Mouse (Mus musculus): ENCODE results near the gene Taf10. TPM values are rescaled to one million over a fixed set of nuclear protein-coding genes. Genes with fewer than 3 reads are reported as not detected.
"Not testable (repeated sequence)": the region's sequence is repeated elsewhere in the genome, so short reads cannot be mapped to it uniquely, and the experiment has no call there.

Taf10 gene
- total RNA-seq, 2 experiments from 2014 or later = 122 to 125 TPM

DNA sequence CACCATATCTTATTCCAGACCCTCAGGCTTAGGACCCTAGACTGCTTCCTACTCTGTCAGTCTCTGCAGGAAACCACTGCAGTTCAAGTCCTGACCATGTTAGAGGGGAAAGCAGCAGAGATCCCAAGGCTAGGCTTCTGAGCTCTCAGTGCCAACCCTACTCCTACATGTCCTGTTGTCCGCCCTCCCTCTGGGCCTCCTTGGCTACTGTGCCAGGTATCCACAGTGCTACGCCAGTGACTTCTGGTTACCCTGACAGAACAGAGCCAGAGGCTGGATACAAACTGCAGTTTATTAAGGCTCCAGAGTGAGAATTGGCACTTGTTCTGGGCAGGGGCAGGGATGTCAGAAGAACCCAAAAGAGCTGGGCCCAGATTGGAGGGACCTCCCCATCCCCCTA lies 8.6 kb upstream of the Taf10 start:
- DNase-seq = no peak

DNA sequence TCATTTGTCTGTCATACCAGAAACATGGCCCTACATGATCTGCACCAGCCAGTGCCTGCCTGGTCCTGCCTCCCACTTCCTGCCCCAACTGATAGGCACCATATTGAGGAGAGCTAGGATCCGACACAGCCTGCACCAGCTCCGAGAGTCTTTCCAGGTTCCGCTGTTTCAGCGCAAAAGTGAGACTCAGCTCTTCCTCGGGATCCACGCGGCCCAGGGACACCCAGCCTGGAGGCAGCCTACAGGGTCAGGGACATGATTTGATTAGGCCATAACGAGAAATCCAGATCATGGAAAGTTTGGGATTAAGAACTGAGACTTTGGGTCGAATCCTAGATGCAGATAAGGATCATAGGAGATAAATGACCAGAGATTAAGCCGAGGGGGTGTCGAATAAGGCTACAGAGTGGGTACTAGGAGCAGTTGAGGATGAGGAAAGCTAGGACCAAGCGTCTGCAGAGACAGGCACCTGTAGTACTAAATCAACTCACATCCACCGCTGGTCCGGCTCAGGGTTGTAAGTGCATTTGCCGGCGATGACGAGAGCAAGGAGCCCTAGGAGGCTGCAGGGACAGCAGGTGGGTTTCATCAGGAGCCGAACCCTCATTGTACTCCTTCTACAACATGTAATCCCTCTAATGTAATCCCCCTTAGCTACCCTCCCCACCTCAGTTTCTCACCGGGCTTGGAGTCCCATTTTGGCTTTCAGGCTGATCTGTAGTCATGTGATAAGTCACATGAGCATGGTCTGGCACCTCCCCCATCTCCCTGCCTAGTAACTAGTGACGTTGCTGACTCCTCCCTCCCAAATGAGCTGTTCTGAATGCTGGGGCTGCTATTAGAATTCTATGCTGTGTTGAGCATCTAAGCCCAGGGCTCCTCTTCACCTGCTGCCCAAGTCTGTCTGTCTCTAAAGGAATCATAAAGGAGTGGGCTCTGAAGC lies 7.6 kb upstream of the Taf10 start, which contains the start of gene Tpp1:
TSS of gene Tpp1 (minus strand) at position 745 of the 943 bp plus-strand sequence.
- peak; percentile 93 for DNase-seq

DNA sequence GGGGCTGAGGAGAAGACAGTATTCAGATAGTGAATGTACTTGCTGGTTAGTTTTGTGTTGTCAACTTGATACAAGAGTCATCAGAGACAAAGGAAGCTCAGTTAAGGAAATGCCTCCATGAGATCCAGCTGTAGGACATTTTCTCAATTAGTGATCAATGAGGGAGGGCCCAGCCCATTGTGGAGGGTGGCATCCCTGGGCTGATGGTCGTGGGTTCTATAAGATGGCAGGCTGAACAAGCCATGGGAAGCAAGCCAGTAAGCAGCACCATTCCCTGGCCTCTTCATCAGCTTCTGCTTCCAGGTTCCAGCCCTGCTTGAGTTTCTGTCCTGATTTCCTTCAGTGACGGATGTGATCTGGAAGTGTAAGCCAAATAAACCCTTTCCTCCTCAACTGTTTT lies 3.6 kb upstream of the Taf10 start:
- no peak for DNase-seq

DNA sequence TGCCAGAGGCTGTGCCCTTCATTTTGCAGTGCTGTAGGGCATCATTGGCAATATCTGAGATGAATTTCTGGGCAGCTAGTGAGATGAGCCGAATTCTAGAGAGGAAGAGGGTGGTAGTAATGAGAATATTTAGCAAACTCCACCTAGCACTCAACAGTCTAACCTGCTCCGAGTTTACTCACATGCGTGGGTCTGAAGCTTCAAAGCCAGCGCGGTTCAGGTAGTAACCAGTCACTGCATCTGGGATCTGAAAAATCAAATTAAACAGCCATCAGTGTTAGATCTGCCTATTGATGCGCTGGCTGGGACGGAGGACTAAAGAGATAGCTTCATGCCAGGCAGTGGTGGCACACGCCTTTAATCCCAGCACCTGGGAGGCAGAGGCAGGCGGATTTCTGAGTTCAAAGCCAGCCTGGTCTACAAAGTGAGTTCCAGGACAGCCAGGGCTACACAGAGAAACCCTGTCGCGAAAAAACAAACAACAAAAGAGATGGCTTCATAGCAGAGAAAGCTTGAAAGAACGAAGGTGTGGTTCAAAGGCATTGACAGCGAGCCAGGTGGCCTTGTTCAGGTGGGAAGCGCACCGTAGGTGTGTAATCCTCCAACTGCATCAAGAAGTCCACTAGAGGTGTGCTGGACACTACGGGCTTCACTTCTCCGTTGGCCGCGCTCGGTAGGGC lies 775 bp downstream of the Taf10 start:
- DNase-seq = not testable (repeated sequence)

DNA sequence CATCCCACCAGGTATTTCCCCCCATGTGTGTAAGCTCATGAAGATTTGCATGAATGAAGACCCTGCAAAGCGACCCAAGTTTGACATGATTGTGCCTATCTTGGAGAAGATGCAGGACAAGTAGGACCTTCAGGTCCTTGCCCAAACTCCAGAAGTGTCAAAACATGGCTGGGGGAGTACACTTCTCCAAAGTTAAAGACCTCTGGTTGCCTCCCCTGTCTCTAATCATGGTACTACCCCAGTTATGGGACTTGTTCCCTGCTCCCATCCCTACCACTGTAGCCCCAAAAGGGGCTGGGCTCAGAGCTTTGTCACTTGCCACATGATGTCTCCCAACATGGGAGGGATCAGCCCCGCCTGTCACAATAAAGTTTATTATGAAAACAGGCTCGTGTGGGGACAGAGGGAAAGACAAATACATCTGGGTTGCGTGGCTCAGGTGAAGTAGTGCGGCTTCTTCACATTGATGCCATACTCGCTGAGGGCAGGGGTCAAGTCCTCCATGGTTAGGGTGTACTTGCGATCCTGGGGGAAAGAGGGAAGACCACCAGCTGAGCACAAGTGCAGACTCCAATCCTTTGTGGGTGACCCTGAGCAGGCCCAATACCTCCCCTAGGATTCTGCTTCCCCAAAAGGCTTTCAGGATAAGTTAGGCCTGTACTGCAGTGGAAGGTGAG lies 1.5 kb downstream of the Taf10 start:
- DNase-seq = not testable (repeated sequence)

DNA sequence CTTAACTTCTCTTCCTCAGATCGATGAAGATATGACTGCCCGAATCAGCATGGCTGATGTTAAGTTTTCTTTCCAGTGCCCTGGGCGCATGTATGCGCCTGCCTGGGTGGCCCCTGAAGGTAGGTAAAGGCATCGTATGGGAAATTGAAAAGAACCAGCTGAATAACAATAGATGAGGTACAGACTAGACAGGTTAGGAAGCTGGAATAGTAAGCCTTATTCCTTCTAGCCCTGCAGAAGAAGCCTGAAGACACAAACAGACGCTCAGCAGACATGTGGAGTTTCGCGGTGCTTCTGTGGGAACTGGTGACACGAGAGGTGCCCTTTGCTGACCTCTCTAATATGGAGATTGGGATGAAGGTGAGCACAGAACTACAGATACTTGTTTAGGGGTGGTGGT lies 2.2 kb downstream of the Taf10 start:
- DNase-seq = no peak

DNA sequence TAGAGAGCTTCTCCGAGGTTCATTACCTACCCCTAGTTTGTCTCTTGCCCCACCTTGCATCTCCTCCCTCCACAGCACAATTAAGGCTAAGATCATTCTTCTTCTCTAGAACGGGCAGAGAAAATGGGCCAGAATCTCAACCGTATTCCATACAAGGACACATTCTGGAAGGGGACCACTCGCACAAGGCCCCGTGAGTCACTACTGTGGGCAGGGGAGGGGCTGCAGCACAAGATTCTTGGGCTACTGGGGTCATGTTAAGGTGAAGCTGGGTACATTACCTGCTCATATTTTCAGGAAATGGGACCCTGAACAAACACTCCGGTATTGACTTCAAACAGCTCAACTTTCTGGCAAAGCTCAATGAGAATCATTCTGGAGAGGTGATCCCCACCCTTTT lies 3.3 kb downstream of the Taf10 start:
- no peak for DNase-seq

DNA sequence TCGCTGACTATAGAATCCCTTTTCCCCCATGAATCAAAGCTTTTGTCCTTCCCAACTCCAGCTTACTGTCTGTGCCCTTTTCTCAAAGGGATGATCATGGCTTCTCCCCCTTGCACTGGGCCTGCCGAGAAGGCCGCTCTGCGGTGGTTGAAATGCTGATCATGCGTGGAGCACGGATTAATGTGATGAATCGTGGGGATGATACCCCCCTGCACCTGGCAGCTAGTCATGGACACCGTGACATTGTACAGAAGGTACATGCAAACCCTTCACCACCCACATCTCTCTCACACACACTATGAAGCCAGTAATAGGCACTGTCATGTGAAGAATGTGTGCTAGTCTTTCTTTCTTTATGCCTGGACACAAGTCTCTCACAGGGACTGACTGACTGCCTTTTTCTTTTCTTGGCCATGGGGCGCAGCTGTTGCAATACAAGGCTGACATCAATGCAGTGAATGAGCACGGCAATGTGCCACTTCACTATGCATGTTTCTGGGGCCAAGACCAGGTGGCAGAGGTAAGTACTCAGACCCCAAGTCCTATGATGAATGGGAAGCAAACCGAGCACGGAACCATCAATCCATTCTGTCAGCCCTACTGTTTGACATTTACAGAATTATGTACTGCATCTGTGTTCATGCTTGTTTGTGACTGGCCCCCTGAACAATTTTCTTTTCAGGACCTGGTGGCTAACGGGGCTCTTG lies 3.9 kb downstream of the Taf10 start:
- no peak for DNase-seq

DNA sequence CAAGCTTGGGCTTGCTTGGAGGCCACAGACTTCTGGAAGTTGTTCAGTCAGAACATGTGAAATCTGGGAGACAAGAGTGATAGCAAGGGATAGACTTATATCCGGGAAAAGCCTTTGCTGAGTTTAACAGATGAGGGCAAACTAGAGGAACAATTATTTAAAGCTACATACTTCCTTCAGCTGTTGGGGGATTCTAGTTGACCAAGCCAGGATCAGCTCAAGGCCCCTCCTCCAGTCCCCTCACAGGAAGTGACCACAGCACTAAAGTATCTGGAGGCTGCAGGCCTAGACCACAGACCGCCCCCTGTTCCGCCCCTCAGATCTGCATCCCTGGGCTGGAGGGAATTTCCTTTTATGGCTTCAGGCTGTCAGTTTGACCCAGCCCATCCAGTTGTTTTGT lies 5.2 kb downstream of the Taf10 start:
- DNase-seq = peak; percentile 81

DNA sequence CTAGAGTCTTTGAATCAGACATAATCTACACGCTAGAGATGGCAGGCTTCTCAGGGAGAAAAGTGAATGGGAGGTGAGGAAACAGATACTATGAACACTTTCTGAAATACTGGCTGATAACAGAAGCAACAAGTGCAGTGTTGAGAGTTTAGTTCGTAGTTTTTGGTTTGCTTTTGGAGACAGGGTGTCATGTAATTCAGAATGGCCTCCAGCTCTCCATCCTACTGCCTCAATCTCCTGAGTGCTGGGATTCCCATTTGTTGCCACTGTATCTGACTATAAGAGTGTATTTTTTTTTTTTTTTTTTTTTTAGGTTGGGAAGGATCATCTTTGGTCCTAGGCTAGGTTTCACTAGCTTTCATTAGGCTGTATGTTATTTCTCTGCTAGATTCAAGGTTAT lies 5.9 kb downstream of the Taf10 start:
- no peak for DNase-seq

DNA sequence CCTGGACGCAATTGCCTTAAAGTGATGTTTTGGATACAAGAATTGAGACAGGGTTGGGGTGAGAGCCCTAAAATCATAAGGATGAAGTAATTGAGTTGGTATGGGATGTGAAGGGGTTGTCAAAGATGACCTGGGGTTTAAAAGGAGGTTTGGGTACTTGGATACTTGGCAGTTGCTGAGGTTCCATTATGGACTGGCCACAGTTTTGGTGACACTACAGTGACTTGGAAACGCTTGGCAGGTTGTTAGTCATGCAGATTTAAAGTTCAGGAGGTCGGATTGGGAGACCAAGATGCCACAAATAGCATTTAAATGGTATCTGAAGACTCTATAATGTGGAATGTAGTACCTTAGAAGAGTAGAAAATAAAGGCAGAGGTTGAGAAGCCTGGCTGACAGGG lies 6.5 kb downstream of the Taf10 start:
- DNase-seq = no peak

DNA sequence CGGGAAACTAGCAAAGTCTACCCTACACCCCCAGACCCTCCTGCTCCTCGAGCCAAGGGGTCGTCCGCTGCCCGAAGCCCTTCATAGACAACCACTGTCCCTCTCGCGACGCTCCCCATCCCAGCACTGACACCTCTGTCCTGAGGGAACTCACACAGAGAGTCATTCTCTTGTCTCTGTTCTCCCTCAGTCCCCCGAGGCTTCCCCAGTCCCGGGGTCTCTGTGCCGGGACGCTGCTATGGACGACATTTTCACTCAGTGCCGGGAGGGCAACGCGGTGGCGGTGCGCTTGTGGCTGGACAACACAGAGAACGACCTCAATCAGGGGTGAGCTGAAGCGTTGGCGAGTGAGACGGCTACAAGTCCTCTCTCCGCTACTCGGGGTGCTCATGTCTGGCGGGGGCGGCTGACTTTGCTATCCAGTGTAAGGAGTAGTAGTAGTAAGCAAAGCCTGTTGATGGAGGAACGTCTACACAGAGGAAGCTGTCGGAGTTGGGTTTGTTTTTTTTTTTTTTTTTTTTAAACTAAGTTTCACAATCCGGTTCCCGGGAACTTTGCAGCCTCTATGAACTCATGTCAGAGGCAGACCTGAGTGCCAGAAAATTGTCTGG lies 7.1 kb downstream of the Taf10 start, which contains the start of gene Rrp8:
TSS of gene Rrp8 (minus strand) at position 475 of the 611 bp plus-strand sequence.
- DNase-seq = peak; percentile 61

DNA sequence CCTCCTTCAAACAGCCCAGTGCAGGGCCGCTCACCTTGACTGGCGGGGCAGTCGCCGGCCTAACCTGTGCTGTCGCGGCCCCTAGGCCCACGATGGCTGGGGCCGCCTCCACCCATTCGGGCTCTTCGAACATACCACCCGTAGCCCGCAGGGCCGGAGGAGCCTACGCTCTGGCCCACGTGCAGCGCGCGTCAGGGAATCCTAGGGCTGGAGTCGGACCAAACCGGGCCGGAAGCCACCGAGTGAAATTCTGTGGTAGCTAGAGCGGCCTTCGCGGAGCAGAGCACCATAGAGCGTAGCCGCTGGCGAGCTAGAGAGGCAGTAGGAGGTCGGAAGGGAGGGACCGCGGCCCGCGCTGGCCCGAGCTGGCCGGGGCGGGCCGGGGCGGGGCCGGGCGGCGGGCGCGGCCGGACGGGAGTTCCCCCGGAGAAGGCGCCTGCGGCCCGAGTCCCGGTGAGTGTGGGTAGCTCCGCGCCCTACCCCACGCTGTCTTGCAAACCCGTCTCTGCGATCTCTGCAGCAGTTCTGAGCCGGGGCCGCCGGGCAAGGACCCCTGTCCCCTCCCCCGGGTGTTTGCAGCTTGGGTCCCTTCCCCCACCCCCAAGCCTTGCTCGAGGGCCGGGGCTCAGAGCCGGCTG lies 7.8 kb downstream of the Taf10 start, which contains the start of gene Ilk:
TSS of gene Ilk (plus strand) at position 329 of the 638 bp plus-strand sequence.
- peak; percentile 95 for DNase-seq

DNA sequence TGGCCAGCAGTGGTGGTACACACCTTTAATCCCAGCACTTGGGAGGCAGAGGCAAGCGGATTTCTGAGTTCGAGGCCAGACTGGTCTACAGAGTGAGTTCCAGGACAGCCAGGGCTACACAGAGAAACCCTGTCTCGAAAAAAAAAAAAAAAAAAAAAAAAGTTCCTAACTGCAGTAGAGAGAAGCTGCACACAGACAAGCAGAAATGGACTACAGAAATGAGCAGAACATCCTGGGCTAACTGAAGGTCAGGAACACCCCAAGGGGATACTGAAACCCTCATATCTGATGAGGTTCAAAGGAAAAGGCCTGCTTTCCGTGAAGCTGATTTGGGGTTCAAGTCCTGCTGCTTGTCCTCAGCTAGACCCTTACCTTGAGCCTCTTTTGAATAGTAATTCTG lies 8.7 kb downstream of the Taf10 start:
- not testable (repeated sequence) for DNase-seq

DNA sequence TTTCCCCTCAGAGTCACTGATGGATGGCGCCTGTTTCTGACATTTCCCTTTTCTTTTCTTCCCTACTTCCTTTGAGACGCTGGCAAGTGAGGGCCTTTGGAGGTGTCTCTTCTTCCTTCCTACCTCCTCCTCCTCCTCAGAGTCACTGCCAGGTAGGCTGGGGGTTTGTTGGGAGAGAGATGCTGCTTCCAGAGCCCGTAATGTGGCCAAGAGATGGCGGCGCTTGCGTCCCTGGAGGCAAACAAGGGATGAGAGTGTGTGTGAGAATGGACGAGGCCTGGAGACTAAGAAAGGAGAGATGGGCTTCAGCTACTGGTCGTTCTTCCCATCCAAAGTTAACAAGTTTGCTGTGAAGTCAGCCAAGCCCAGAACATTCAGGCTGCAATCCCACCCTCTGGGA lies 9.3 kb downstream of the Taf10 start:
- no peak for DNase-seq

DNA sequence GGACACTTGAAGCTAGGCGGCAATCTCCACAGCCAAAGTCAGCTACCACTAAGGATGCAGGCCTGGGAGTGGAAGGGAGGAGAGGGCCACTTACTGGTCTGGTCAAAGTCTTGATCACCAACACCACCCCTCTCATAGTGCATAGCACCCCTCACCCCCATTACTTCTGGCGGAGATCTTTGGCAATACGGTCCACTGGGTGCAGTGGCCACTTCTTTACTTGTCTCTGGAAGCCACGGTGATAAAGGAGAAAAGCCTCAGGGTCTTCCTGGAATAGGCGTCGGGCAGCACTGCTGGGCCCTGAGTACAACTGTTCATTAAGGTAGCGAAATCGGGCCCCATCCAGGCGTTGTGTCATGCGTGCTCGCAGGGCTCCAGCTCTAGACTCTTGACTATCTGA lies 10.3 kb downstream of the Taf10 start:
- no peak for DNase-seq

DNA sequence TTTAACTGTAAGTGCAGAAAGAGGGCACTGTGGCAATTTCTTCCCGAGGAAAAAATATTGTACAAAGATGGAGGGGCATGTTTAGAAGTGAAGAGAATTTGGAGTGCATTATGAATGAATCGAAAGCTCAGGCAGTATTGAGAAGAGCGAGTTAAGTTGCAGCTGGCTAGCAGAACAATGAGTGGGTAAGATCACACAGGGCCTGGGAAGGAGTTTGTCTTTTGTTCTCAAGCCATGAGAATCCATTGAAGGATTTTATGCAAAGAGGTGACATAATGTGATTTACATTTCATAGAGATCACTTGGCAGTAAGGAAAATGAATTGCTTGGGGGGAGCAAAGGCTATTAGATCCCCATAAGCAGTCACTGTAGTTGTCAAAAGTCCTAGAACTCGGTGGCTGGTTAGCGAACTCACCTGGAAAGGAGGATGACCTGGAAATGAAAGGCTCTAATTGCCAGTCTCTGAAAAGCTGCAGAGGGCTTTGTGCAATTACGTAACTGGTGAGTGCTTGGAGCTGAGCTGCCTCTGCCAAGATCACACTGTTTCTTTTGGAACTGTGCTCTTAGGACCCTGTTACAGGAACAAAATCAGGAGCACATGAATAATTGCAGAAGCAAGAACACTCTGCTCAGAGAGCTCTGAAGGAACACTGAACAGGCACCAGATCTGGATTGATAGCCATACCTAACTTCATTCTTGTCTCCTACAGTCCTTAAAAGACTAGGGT lies 15.3 kb downstream of the Taf10 start:
- DNase-seq = no peak

DNA sequence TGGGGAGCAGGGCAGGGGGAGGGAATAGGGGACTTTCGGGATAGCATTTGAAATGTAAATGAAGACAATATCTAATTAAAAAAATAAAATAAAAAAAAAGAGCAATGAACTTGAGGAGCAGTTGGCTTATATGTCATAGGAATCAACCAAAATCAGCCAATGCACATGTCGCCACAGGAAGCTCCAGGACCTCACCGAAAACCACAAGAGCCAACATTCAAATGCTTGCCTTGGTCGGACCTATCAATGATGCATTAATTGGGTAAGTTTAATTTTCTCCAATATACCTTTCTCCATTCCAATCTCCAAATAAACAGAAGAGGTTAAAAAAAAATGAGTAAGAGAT lies 17.2 kb downstream of the Taf10 start:
- no peak for DNase-seq

DNA sequence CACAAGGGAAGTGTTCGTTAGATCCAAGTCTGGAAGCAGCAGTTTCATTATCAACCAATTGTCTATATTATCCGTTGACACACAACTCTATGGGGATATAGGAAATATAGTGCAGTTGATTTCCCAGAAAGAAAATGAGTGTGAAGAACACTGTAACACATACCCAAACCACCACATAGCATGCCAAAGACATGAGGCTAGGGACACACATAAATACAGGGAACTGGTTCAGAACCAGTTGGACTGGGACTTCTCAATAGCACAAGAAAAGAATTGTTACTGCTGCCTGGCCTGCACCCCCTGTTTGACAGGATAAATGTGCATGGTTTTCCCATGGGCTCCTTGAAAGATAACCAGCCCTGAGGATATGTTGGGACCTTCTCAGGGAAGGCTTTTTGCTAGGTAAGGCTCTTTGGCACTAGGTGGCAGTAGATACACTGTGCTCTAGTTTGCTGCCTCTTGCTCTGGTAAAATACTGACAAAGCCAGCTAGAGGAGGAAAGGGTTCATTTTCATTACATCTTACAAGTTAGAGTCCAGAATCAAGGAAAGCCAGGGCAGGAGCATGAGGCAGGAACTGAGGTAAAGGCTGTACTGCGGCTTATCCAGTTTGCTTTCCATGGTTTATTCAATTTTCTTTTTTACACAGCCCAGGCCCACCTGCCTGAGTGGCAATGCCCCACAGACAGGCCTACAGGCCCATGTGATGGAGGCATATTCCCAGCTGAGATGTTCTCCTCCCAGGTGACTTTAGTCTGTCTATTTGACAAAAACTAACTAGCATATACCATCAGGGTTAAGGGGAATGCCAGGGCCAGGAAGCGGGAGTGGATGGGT lies 17.8 kb downstream of the Taf10 start:
- DNase-seq = peak; percentile 52

DNA sequence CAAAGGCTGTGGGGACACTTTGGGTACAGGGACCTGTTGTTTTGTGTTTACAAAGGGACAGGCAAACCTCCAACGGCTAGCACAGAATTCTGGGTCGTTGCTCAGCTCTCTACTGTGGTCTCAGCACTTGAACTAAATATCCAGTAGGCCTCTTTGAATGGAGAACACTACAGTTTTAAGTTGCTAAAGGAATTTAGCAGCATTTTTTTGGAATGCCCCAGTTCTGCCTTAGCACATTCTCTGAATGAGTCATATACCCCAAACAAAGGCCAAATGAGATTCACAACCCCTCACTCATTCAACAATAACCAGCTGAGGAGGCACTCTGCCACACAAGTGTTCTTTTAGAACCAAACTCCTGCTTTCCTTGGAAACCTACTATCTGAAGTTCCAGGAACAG lies 22.2 kb downstream of the Taf10 start:
- DNase-seq = no peak
